Mouse (Mus musculus) lung, adult 2 months (tissue): ENCODE data around the gene Rabif.

Experiments
- CTCF ChIP-seq: fragments of 200-500 bp; IDR thresholded peaks from 2 replicates; pipeline ENCODE4 v1.5.1; 2011; ENCODE audit warnings: mild to moderate bottlenecking, low read length, control low read depth; ENCODE audit not compliant: insufficient read depth
- POLR2A ChIP-seq: fragments of 200-500 bp; IDR thresholded peaks from 2 replicates; pipeline ENCODE4 v1.6.1; 2011; ENCODE audit warnings: low read depth, mild to moderate bottlenecking, control low read depth, low read length, borderline replicate concordance; ENCODE audit errors: extremely low read depth

DNA sequence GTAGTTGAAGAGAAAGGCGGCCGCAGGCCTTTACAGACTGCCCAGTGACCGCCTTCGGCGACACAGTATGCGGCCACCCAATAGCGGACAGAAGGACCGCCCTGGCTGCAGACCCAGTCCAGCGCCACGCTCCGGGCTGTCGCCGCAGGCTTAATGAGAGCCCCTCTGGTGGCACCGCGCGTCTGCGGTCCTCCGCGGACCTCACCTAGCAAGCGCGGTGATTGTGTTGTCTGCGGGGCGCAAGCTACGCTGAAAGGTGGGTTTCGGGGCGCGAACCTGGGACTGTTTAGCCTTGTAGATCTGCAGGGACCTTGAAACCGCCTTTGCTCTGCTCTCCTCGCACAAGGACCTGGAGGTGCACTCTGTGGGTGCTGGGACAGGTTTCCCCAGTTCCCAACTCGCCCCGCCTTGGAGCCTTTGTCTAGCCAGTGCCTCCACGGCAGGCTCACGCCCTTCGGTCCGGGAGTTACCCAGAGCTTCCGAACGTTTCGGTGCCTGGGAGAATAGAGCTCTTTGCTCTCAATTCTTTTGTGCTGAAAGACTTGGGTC lies 18.9 kb downstream of the Rabif start:
- TF ChIP-seq CTCF, result no peak
- TF ChIP-seq POLR2A, result no peak
